Mouse (Mus musculus): Measurements from ENCODE around the gene Rpl21. TPM values are rescaled to one million over a fixed set of nuclear protein-coding genes. Genes with fewer than 3 reads are reported as not detected.
A peak's percentile ranks its signal among the peaks of the same experiment; 100 is the strongest.
"Not testable (repeated sequence)": the region's sequence is repeated elsewhere in the genome, so short reads cannot be mapped to it uniquely, and the experiment has no call there.

The Rpl21 gene
- total RNA-seq, 2 experiments from 2014 or later: 264 to 265 TPM

DNA sequence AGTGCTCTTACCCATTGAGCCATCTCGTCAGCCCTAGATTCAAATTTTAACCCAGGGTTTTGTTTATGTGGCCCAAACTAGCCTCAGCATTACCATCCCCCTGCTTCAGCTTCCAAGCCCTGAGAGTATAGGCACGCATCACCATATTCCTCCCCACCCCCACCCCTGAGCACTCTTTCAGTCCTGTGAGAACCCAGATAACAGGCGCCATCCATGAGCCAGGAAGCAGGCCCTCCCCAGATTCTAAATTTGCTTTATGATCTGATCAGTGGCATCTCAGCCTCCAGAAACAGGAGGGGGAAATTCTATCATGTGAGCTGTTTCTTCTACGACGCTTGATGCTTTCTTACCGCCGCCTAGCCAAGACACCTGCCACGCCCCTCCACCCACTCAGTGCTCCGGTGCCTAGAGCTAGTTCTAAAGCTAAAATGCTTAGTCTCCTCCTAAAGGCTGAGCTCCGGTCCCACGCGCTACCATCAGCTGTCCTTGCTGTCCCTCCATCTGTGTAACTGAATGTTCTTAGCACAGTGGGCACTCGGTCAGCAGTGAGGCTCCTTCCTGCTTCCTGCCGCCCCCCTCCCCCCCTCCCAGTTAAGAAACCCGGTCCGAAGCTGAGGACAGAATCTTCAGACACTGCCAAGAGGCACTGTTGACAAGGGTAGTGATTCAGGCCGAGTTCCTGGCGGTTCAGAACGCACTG lies 34.7 kb downstream of the Rpl21 start:
- DNase-seq (ENCODE audit: low spot score in 2 of 2): peak; percentile 66 to 68

DNA sequence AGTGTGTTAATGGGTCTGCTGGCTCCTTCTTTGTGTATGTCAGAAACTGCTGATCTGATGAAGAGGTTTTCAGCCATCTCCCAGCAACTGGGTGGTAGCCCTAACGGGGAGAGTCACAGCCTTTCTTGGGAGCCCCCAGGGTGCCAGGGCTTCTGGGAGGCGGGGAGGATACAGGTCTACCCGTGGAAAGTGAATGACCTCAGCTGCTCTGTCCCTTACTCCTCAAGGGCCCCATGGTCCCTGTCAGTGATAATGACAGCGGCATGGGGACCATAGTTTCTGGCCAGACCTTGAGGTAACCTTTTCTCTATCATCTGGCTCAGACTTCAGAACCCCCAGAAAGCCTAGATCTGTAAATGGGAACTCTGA lies 35.2 kb downstream of the Rpl21 start:
- DNase-seq (ENCODE audit: low spot score in 2 of 2): no peak

GRCm38 (mm10) chr5:146872981-146873631 lies 40.4 kb downstream of the Rpl21 start:
- DNase-seq (ENCODE audit: low spot score in 2 of 2): no peak

DNA sequence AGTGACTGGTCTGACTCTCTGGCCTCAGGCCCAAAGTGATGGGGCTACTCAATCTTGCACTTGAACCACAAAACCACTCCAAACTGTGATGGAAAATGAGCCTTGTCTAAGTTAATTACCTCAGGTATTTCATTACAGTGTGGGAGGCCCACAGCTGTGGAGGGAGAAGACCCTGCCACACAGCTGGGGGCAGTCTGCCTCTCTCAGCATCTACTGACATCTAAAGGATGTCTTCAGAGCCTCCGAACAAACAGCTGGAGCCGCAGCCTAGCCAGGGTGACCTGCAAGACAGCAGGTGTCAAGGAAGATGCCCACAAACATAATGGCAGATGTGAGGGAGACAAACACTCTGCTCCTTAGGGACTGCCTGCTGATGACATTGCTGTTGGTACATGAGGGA lies 43.3 kb downstream of the Rpl21 start:
- DNase-seq (ENCODE audit: low spot score in 2 of 2): no peak

DNA sequence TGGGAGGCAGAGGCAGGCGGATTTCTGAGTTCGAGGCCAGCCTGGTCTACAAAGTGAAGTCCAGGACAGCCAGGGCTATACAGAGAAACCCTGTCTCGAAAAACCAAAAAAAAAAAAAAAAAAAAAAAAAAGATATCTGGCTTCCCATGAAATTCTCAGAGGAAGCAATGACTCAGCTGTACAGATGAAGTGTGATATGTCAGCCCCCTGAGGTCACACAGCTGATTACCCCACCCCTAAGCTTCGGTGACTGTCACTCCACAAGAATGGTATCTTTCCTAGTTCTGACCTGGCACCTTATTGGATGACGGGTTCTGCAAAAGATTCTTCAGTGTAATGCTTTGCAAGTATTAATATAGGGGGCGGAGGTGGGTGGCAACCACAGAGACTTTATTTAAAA lies 45.2 kb downstream of the Rpl21 start:
- not testable (repeated sequence) for DNase-seq (ENCODE audit: low spot score in 2 of 2)

GRCm38 (mm10) chr5:146882261-146882660 lies 49.6 kb downstream of the Rpl21 start:
- DNase-seq (ENCODE audit: low spot score in 2 of 2): no peak

GRCm38 (mm10) chr5:146883053-146883452 lies 50.4 kb downstream of the Rpl21 start:
- DNase-seq (ENCODE audit: low spot score in 2 of 2): no peak

- no peak for DNase-seq (ENCODE audit: low spot score in 2 of 2)
These were observed 51.0 kb downstream of the Rpl21 start for GRCm38 (mm10) chr5:146883486-146884272.

Other genes with a start within 250 kb of the Rpl21 start
- gene Gpr12, start 247.7 kb upstream of the Rpl21 start, total RNA-seq (2021): 10 to 100 TPM; 46.1 to 46.9 TPM
- 10 to 100 TPM; 64.4 to 67.3 TPM for gene Usp12, start 37.9 kb upstream of the Rpl21 start, total RNA-seq (2021)
- gene Rasl11a, start 12.2 kb downstream of the Rpl21 start, total RNA-seq (2021): 10 to 100 TPM; 17.6 to 21.7 TPM
- 10 to 100 TPM; 29.0 to 33.9 TPM for gene Gtf3a, start 115.8 kb downstream of the Rpl21 start, total RNA-seq (2021)
- gene Mtif3, start 130.9 kb downstream of the Rpl21 start, total RNA-seq (2021): 10 to 100 TPM; 15.5 to 17.8 TPM
- 1 to 10 TPM; 6.5 to 8.9 TPM for gene Lnx2, start 243.7 kb downstream of the Rpl21 start, total RNA-seq (2021)
- gene Polr1d, start 244.2 kb downstream of the Rpl21 start, total RNA-seq (2021): 10 to 100 TPM; 80.3 to 84.0 TPM